Mouse (Mus musculus) cerebellum, adult 2 months (tissue): ENCODE results near the gene Dad1. TPM values are rescaled to one million over a fixed set of nuclear protein-coding genes. Genes with fewer than 3 reads are reported as not detected.

Experiments used
- DNase-seq, 2 experiments: peaks; one replicate each; pipeline ENCODE4 v3.0.0; 2021
- H3K27ac ChIP-seq: fragments of 200-500 bp; 2 replicates; pipeline ENCODE4 v1.5.1; 2012; ENCODE audit warnings: low read length, control low read depth, inconsistent platforms; ENCODE audit not compliant: insufficient read depth
- H3K27me3 ChIP-seq: fragments of 200-500 bp; 2 replicates; pipeline ENCODE4 v1.6.1; 2012; ENCODE audit warnings: inconsistent platforms, mild to moderate bottlenecking, low read length, moderate library complexity; ENCODE audit not compliant: control insufficient read depth, insufficient read depth
- H3K4me1 ChIP-seq: fragments of 200-500 bp; 2 replicates; pipeline ENCODE4 v1.6.1; 2011; ENCODE audit warnings: low read length; ENCODE audit not compliant: control insufficient read depth, insufficient read depth
- H3K4me3 ChIP-seq: fragments of 200-500 bp; replicated peaks from 2 replicates; pipeline ENCODE3; 2011; ENCODE audit warnings: mild to moderate bottlenecking, low read depth, low read length, control low read depth; ENCODE audit not compliant: insufficient read depth
- CTCF ChIP-seq: fragments of 200-500 bp; IDR thresholded peaks from 2 replicates; pipeline ENCODE4 v1.5.1; 2011; ENCODE audit warnings: low read depth, mild to moderate bottlenecking, control low read depth, low read length, moderate library complexity, borderline replicate concordance; ENCODE audit not compliant: insufficient read depth
- POLR2A ChIP-seq: fragments of 200-500 bp; IDR thresholded peaks from 2 replicates; pipeline ENCODE4 v1.6.1; 2011; ENCODE audit warnings: low read length, control low read depth, borderline replicate concordance; ENCODE audit not compliant: insufficient read depth
- WGBS: fragments of 180-500 bp; shearing (Covaris S2); methylation state at CpG from one replicate; pipeline ENCODE4 v1.1.7; 2018; 5-methylcytosine and 5-hydroxymethylcytosine counted together
- polyA plus RNA-seq: library from polyadenylated mRNA; depleted of rRNA; stranded (reverse); fragments of >200 nt; gene quantifications from 2 replicates; pipeline ENCODE4 v1.2.3, GENCODE M21; 2012; rRNA removed

The Dad1 gene
- 238 and 254 TPM in 2 replicates for polyA plus RNA-seq

DNA sequence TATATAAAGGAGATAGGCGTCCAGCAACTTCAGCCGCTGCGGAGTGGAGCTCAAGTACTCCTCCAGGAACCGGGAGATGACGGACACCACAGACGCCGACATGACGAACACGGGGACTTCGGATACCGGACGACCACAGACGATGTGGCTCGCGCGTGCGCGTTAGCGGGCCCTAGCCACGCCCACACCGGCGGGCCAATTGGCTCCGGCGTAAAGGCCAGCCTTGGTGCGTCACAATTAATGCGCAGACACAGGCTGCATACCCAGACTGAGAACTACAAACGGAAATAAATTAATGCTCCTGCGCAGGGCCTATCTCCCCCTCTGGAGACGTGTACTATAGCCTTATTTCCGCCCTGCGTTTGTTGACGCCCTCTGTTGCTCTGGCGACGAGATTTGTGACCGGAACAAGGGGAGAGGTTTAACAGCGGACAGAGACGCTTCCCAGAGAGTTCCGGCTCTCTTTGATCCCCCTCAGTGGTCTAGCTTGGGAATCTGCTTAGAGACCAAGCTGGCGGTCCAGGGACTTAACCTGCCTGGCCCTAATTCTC lies at the start of gene Dad1, which contains the start of gene Abhd4:
TSS of gene Dad1 (minus strand) at position 364 of the 551 bp plus-strand sequence.
TSS of gene Abhd4 (plus strand) at position 448 of the 551 bp plus-strand sequence.
- peak; percentile 98 for DNase-seq
- under 1% methylated on average over 39 of the region's 39 CpGs for WGBS
- Histone ChIP-seq H3K27ac (peak within 1 kb of the TSS; percentile 60), H3K27me3 (no peaks in the 10 kb centered on the region), H3K4me1 (peaks cover 8% of the 10 kb centered on the region), H3K4me3 (peak within 1 kb of the TSS; percentile 71)
- no peak for TF ChIP-seq CTCF
- TF ChIP-seq POLR2A = peak; percentile 98

DNA sequence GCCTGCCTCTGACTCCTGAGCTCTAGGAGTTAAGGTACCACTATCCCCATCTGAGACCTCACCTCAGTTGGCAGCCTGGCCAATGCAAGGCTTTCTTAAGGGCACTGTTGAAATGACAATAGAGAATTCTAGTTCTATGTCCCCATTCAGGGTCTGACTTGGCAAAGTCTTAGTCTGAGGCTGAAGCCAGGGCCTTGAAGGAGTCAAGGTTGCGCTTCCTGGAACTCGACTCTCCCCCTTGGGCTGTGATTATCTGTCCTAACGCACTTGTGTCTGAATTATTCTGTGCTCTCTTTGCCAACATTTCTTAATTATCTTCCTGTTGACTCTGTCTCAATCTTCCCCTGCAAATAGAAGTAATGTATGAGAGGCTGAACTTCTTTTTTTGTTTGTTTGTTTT lies 46.8 kb upstream of the Dad1 start:
- no peak overlapping the region for H3K4me3 ChIP-seq
- H3K27me3 ChIP-seq = no peaks in the 10 kb centered on the region
- no peak overlapping the region for H3K27ac ChIP-seq
- 86% methylated on average over 3 of the region's 3 CpGs for WGBS
- no peaks in the 10 kb centered on the region for H3K4me1 ChIP-seq
- DNase-seq = no peak
- TF ChIP-seq POLR2A (no peak), CTCF (no peak)

DNA sequence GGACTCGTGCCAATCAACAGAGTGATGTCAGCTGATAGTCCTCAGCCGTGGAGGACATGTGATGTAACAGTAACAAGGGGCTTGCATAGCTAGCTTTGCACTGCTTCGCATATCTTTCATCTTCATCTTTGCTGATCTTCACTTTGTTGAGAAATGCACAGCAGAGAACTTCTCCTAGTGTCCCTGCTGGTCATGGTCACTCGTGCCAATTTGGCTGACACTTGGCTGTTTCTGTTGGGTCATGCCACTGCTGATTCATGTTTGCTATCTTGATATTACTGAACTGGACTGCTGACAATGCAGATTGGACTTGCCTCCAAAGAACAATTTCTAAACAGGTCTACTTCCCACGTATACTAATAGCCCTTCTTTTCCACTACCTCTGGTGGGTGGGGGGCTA lies 46.2 kb upstream of the Dad1 start:
- Histone ChIP-seq H3K27ac (no peak overlapping the region), H3K4me1 (no peaks in the 10 kb centered on the region), H3K4me3 (no peak overlapping the region), H3K27me3 (no peaks in the 10 kb centered on the region)
- TF ChIP-seq CTCF (no peak), POLR2A (no peak)
- DNase-seq = no peak
- WGBS = 64% methylated on average over 5 of the region's 5 CpGs

- no peaks in the 10 kb centered on the region for H3K27me3 ChIP-seq
- no peak within 1 kb of the TSS for H3K27ac ChIP-seq
- 76% methylated on average over 1 of the region's 1 CpGs for WGBS
- DNase-seq = no peak
- TF ChIP-seq CTCF = no peak
- no peak for TF ChIP-seq POLR2A
- H3K4me1 ChIP-seq = no peaks in the 10 kb centered on the region
- no peak within 1 kb of the TSS for H3K4me3 ChIP-seq
These were observed 30.9 kb upstream of the Dad1 start, which contains the start of gene Olfr49 for GRCm38 (mm10) chr14:54284839-54285238. TSS of gene Olfr49 (minus strand) at chr14:54284939.

DNA sequence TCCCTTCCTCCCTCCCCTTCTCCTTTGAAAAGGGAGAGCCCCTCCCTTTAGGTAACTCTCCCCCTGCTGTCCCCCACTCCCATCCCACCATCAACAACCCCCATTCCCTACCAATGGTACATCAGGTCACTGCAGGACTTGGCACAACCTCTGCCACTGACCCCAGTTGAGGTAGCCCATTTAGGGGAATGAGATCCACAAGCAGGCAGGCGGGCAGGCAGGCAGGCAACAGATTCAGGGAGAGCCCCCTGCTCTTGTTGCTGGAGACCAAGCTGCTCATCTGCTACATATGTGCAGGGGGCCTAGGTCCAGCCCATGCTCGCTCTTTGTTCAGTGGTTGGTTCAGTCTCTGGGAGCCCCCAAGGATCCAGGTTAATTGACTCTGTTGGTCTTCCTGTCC lies 22.5 kb upstream of the Dad1 start:
- no peak for DNase-seq
- WGBS = 85% methylated on average over 2 of the region's 2 CpGs
- H3K4me1 ChIP-seq = no peaks in the 10 kb centered on the region
- H3K27ac ChIP-seq = no peak overlapping the region
- TF ChIP-seq CTCF (no peak), POLR2A (no peak)
- no peaks in the 10 kb centered on the region for H3K27me3 ChIP-seq
- no peak overlapping the region for H3K4me3 ChIP-seq

DNA sequence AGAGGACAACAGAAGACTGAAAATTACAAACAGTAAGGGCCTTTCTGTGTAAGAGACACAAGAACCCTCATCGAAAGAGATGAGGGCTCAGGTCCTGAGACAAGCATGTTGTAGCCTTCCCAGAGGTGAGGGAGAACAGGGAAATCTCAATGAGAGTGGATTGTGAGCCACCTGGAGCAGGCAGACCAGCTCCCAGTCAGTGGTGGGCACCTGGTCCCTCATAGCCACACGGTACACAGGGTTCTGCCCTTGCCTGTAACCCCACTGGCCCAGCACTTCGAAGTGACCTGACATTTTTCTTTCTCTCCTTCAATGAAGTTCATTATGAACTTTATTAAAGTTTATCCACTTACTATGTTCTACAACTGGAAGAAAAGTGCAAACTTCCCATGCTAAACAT lies 18.8 kb upstream of the Dad1 start:
- 89% methylated on average over 3 of the region's 3 CpGs for WGBS
- no peak for TF ChIP-seq POLR2A
- TF ChIP-seq CTCF = no peak
- H3K4me1 ChIP-seq = no peaks in the 10 kb centered on the region

GRCm38 (mm10) chr14:54271976-54272606 lies 18.2 kb upstream of the Dad1 start:
- Histone ChIP-seq H3K27ac (no peak overlapping the region), H3K27me3 (no peaks in the 10 kb centered on the region), H3K4me1 (no peaks in the 10 kb centered on the region), H3K4me3 (no peak overlapping the region)
- 81% methylated on average over 3 of the region's 3 CpGs for WGBS
- no peak for TF ChIP-seq POLR2A
- TF ChIP-seq CTCF = no peak
- no peak for DNase-seq

More for the DNA sequence above, 18.8 kb upstream of the Dad1 start:
- no peak overlapping the region for H3K4me3 ChIP-seq
- DNase-seq = no peak
- H3K27ac ChIP-seq = no peak overlapping the region
- H3K27me3 ChIP-seq = no peaks in the 10 kb centered on the region

GRCm38 (mm10) chr14:54270413-54270812 lies 16.5 kb upstream of the Dad1 start:
- no peaks in the 10 kb centered on the region for H3K4me1 ChIP-seq
- H3K27ac ChIP-seq = no peak overlapping the region
- H3K4me3 ChIP-seq = no peak overlapping the region
- no peaks in the 10 kb centered on the region for H3K27me3 ChIP-seq
- no peak for DNase-seq
- TF ChIP-seq POLR2A (no peak), CTCF (no peak)
- WGBS = 94% methylated on average over 3 of the region's 3 CpGs
